Mouse (Mus musculus) cerebellum, postnatal 10 days (tissue): ENCODE data around the gene Ttpal.

Experiments
- DNase-seq, 2 experiments: peaks; one replicate each; pipeline ENCODE4 v3.0.0; 2021; ENCODE audit warnings: mixed read lengths in 2 of 2

The Ttpal gene

GRCm38 (mm10) chr2:163663930-163664329 lies 61.8 kb downstream of the Ttpal start:
- no peak for DNase-seq

- no peak for DNase-seq
Measured at GRCm38 (mm10) chr2:163667045-163667444, 64.9 kb downstream of the Ttpal start.
